8 mouse cellular contexts compared by ENCODE assay signal in the genomic region with DNA sequence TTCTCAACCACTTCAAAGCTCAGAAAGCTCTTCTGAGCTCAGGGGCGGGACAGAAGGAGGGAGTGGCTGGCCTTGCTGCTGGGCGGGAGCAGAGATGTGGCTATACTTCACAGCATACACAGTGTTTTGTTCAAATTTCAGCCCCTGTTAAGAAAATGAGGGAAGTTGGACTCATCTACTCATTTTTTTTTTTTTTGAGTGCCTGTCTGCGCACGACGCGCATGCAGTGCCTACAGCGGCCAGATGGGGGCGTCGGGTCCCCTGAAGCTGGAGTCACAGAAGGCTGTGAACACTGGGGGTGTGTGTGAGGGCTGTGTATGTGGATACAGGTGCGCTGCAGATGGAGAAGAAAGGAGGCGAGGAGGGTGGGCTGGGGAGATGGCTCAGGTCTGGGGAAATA. TPM values are rescaled to one million over a fixed set of nuclear protein-coding genes. Genes with fewer than 3 reads are reported as not detected.
A peak's percentile ranks its signal among the peaks of the same experiment; 100 is the strongest.
DNase-seq lines count a peak whose midpoint lies in the region; ATAC-seq and TF ChIP-seq lines count a peak whose summit lies in the region.

No protein-coding gene starts in this region.

- H3K27me3 ChIP-seq in C2C12 (ENCODE audit: control insufficient read depth, insufficient read depth, insufficient read length), result no peaks in the 10 kb centered on the region
- peaks cover 38% of the 10 kb centered on the region for H3K27me3 ChIP-seq in erythroblast, embryonic 14.5 days (ENCODE audit: control insufficient read depth)
- no peaks in the 10 kb centered on the region for H3K27me3 ChIP-seq in heart, postnatal 0 days (ENCODE audit: control insufficient read depth, insufficient read depth, low read length)
- H3K27me3 ChIP-seq in liver, embryonic 16.5 days (ENCODE audit: control insufficient read depth, insufficient read depth, low read depth, low read length), result peaks cover 28% of the 10 kb centered on the region
- H3K27me3 ChIP-seq in neural tube, embryonic 12.5 days (replicated peaks), result peaks cover 40% of the 10 kb centered on the region
- H3K27me3 ChIP-seq in testis, adult 2 months (ENCODE audit: control insufficient read depth, insufficient read depth, low read length), result no peaks in the 10 kb centered on the region; the same call in 1 of the 2 replicates

- no peak for TF ChIP-seq EP300 in heart, postnatal 0 days (IDR thresholded peaks at IDR 0.05; ENCODE audit: low read depth)

- H3K4me2 ChIP-seq in heart, postnatal 0 days (ENCODE audit: low read depth, low read length), result peak overlapping the region; percentile 22; the same call in 1 of the 2 replicates
- peak overlapping the region; percentile 96 for H3K4me2 ChIP-seq in liver, embryonic 16.5 days (ENCODE audit: low read depth, low read length)
- H3K4me2 ChIP-seq in neural tube, embryonic 12.5 days (replicated peaks), result peak overlapping the region; percentile 36

- H3K79me3 ChIP-seq in C2C12 (ENCODE audit: low read depth), result peaks cover 49% of the 10 kb centered on the region

- peak; percentile 69 for TF ChIP-seq CTCF in C2C12 (IDR thresholded peaks at IDR 0.05; ENCODE audit: control insufficient read depth, insufficient read depth, insufficient read length)
- peak; percentile 88 for TF ChIP-seq CTCF in bone marrow macrophage, adult 2 months (IDR thresholded peaks at IDR 0.05; ENCODE audit: low read depth, low read length)
- peak; percentile 80 for TF ChIP-seq CTCF in heart, postnatal 0 days (IDR thresholded peaks at IDR 0.05; ENCODE audit: low read depth)
- TF ChIP-seq CTCF in testis, adult 2 months (IDR thresholded peaks at IDR 0.05; ENCODE audit: control insufficient read depth, insufficient read depth, insufficient replicate concordance, low read depth, low read length), result peak; percentile 80

- peaks cover 59% of the 10 kb centered on the region for H3K79me2 ChIP-seq in C2C12 (ENCODE audit: control insufficient read depth, insufficient read depth)

- no peak for ATAC-seq in heart, postnatal 0 days (ENCODE audit: insufficient read depth, low read depth)
- ATAC-seq in liver, embryonic 16.5 days (ENCODE audit: low read depth), result no peak
- ATAC-seq in neural tube, embryonic 12.5 days (ENCODE audit: low FRiP score, low read depth), result no peak

- H3K4me3 ChIP-seq in C2C12 (ENCODE audit: insufficient read depth, poor library complexity, severe bottlenecking), result no peak overlapping the region
- H3K4me3 ChIP-seq in bone marrow macrophage, adult 2 months (ENCODE audit: insufficient read depth, low read length), result peak overlapping the region; percentile 4; the same call in 1 of the 2 replicates
- H3K4me3 ChIP-seq in erythroblast, embryonic 14.5 days (replicated peaks), result peak overlapping the region; percentile 91
- no peak overlapping the region for H3K4me3 ChIP-seq in heart, postnatal 0 days (ENCODE audit: low read depth, low read length)
- H3K4me3 ChIP-seq in liver, embryonic 16.5 days (ENCODE audit: low read depth, low read length), result peak overlapping the region; percentile 87
- no peak overlapping the region for H3K4me3 ChIP-seq in neural tube, embryonic 12.5 days
- H3K4me3 ChIP-seq in testis, adult 2 months (ENCODE audit: control insufficient read depth, low read depth, low read length), result no peak overlapping the region

- peaks cover 14% of the 10 kb centered on the region for H3K36me3 ChIP-seq in C2C12 (ENCODE audit: control insufficient read depth, insufficient read depth)
- peaks cover 12% of the 10 kb centered on the region for H3K36me3 ChIP-seq in erythroblast, embryonic 14.5 days (ENCODE audit: control insufficient read depth)
- peaks cover 13% of the 10 kb centered on the region for H3K36me3 ChIP-seq in heart, postnatal 0 days (replicated peaks; ENCODE audit: control insufficient read depth, insufficient read depth, low read length)
- H3K36me3 ChIP-seq in liver, embryonic 16.5 days (ENCODE audit: control insufficient read depth, insufficient read depth), result peaks cover under 1% of the 10 kb centered on the region; the same call in 1 of the 2 replicates
- H3K36me3 ChIP-seq in neural tube, embryonic 12.5 days, result peaks cover 6% of the 10 kb centered on the region; the same call in 1 of the 2 replicates
- H3K36me3 ChIP-seq in testis, adult 2 months (ENCODE audit: control insufficient read depth, insufficient read depth, low read length), result no peaks in the 10 kb centered on the region

- no peak overlapping the region for H3K9ac ChIP-seq in heart, postnatal 0 days (replicated peaks; ENCODE audit: low read depth, low read length)
- peak overlapping the region; percentile 92 for H3K9ac ChIP-seq in liver, embryonic 16.5 days (ENCODE audit: low read depth, low read length)
- no peak overlapping the region for H3K9ac ChIP-seq in neural tube, embryonic 12.5 days

- peaks cover 17% of the 10 kb centered on the region for H3K4me1 ChIP-seq in bone marrow macrophage, adult 2 months (ENCODE audit: control insufficient read depth, insufficient read depth, low read length)
- peaks cover 79% of the 10 kb centered on the region for H3K4me1 ChIP-seq in erythroblast, embryonic 14.5 days (ENCODE audit: control insufficient read depth)
- H3K4me1 ChIP-seq in heart, postnatal 0 days (ENCODE audit: control insufficient read depth, insufficient read depth), result peaks cover 34% of the 10 kb centered on the region
- H3K4me1 ChIP-seq in liver, embryonic 16.5 days (ENCODE audit: control insufficient read depth, low read depth, low read length), result peaks cover 51% of the 10 kb centered on the region
- peaks cover 38% of the 10 kb centered on the region for H3K4me1 ChIP-seq in neural tube, embryonic 12.5 days
- peaks cover 38% of the 10 kb centered on the region for H3K4me1 ChIP-seq in testis, adult 2 months (ENCODE audit: control insufficient read depth, insufficient read depth, low read length)

- no peak for TF ChIP-seq POLR2A in bone marrow macrophage, adult 2 months (IDR thresholded peaks at IDR 0.05; ENCODE audit: borderline replicate concordance, low read depth, low read length)
- no peak for TF ChIP-seq POLR2A in testis, adult 2 months (IDR thresholded peaks at IDR 0.05; ENCODE audit: control insufficient read depth, low read depth, low read length)

- 7% methylated on average over 11 of the region's 11 CpGs for WGBS in heart, postnatal 0 days
- under 1% methylated on average over 11 of the region's 11 CpGs for WGBS in liver, embryonic 16.5 days (ENCODE audit: insufficient replicate concordance)
- WGBS in neural tube, embryonic 12.5 days, result 9% methylated on average over 11 of the region's 11 CpGs

- H3K9me3 ChIP-seq in erythroblast, embryonic 14.5 days (ENCODE audit: control insufficient read depth, low read length), result peaks cover 14% of the 10 kb centered on the region
- no peaks in the 10 kb centered on the region for H3K9me3 ChIP-seq in heart, postnatal 0 days (replicated peaks; ENCODE audit: control insufficient read depth, low read length)
- no peaks in the 10 kb centered on the region; the same call in 1 of the 2 replicates for H3K9me3 ChIP-seq in liver, embryonic 16.5 days (replicated peaks; ENCODE audit: control insufficient read depth, low read length)
- 0 out of 2 replicates have a peak, but pooled peaks cover 3% of the 10 kb centered on the region for H3K9me3 ChIP-seq in neural tube, embryonic 12.5 days

- H3K27ac ChIP-seq in bone marrow macrophage, adult 2 months (ENCODE audit: insufficient read depth, low read depth, low read length), result peak overlapping the region; percentile 86
- H3K27ac ChIP-seq in heart, postnatal 0 days (ENCODE audit: low read depth), result peak overlapping the region; percentile 98
- H3K27ac ChIP-seq in liver, embryonic 16.5 days (ENCODE audit: low read length), result peak overlapping the region; percentile 99
- H3K27ac ChIP-seq in neural tube, embryonic 12.5 days, result no peak overlapping the region
- peak overlapping the region; percentile 46 for H3K27ac ChIP-seq in testis, adult 2 months (ENCODE audit: control insufficient read depth, insufficient read depth, low read depth, low read length)

- DNase-seq in heart, postnatal 0 days (ENCODE audit: low spot score), result peak; percentile 84
- DNase-seq in kidney, postnatal 36 days, result peak; percentile 86 to 94

- H3ac ChIP-seq in C2C12 (ENCODE audit: control insufficient read depth, insufficient read length, low read depth), result peak overlapping the region; percentile 25

RNA-seq across cellular contexts. Expression of gene Cnn2, which starts 1.4 kb away (rescaled TPM):
- polyA plus RNA-seq in C2C12 (2012; fragmentation: generic; extraction: Trizol), result 437 TPM
- 37.5 and 41.5 TPM in 2 replicates for polyA plus RNA-seq in bone marrow macrophage, adult 2 months (2012; ENCODE audit: insufficient read depth, insufficient read length, missing spikeins)
- polyA plus RNA-seq in erythroblast, embryonic 14.5 days (2012), result 0.59 and 0.74 TPM in 2 replicates
- 142 and 158 TPM in 2 replicates for total RNA-seq in heart, postnatal 0 days (2014; rRNA removed; ENCODE audit: low replicate concordance)
- 126 and 149 TPM in 2 replicates for polyA plus RNA-seq in heart, postnatal 0 days (2015; fragmentation: Nextera tagmentation; extraction: Ambion mirVana)
- polyA plus RNA-seq in liver, embryonic 16.5 days (2015; fragmentation: Nextera tagmentation; extraction: Ambion mirVana), result 42.5 and 44.9 TPM in 2 replicates
- polyA plus RNA-seq in neural tube, embryonic 12.5 days (2016; fragmentation: Nextera tagmentation; extraction: Ambion mirVana), result 106 and 107 TPM in 2 replicates
- polyA plus RNA-seq in testis, adult 2 months (2012; rRNA removed), result 4.4 and 6.8 TPM in 2 replicates

RNA-seq across cellular contexts. Expression of gene Tmem259, which starts 2.8 kb away (rescaled TPM):
- 102 TPM for polyA plus RNA-seq in C2C12 (2012; fragmentation: generic; extraction: Trizol)
- 86.5 and 101 TPM in 2 replicates for polyA plus RNA-seq in bone marrow macrophage, adult 2 months (2012; ENCODE audit: insufficient read depth, insufficient read length, missing spikeins)
- 47.6 and 49.5 TPM in 2 replicates for polyA plus RNA-seq in erythroblast, embryonic 14.5 days (2012)
- 162 and 182 TPM in 2 replicates for total RNA-seq in heart, postnatal 0 days (2014; rRNA removed; ENCODE audit: low replicate concordance)
- polyA plus RNA-seq in heart, postnatal 0 days (2015; fragmentation: Nextera tagmentation; extraction: Ambion mirVana), result 18.0 and 18.1 TPM in 2 replicates
- 3.0 and 4.8 TPM in 2 replicates for polyA plus RNA-seq in liver, embryonic 16.5 days (2015; fragmentation: Nextera tagmentation; extraction: Ambion mirVana)
- 26.3 and 27.7 TPM in 2 replicates for polyA plus RNA-seq in neural tube, embryonic 12.5 days (2016; fragmentation: Nextera tagmentation; extraction: Ambion mirVana)
- 202 and 209 TPM in 2 replicates for polyA plus RNA-seq in testis, adult 2 months (2012; rRNA removed)

RNA-seq across cellular contexts. Expression of gene Abca7, which starts 9.3 kb away (rescaled TPM):
- polyA plus RNA-seq in C2C12 (2012; fragmentation: generic; extraction: Trizol), result 10.7 TPM
- 24.6 and 27.5 TPM in 2 replicates for polyA plus RNA-seq in bone marrow macrophage, adult 2 months (2012; ENCODE audit: insufficient read depth, insufficient read length, missing spikeins)
- polyA plus RNA-seq in erythroblast, embryonic 14.5 days (2012), result 7.6 and 7.9 TPM in 2 replicates
- 10.4 and 11.4 TPM in 2 replicates for total RNA-seq in heart, postnatal 0 days (2014; rRNA removed; ENCODE audit: low replicate concordance)
- polyA plus RNA-seq in heart, postnatal 0 days (2015; fragmentation: Nextera tagmentation; extraction: Ambion mirVana), result 1.9 TPM in 2 replicates
- polyA plus RNA-seq in liver, embryonic 16.5 days (2015; fragmentation: Nextera tagmentation; extraction: Ambion mirVana), result 8.6 and 9.0 TPM in 2 replicates
- 9.9 and 10.7 TPM in 2 replicates for polyA plus RNA-seq in neural tube, embryonic 12.5 days (2016; fragmentation: Nextera tagmentation; extraction: Ambion mirVana)
- 2.2 and 2.3 TPM in 2 replicates for polyA plus RNA-seq in testis, adult 2 months (2012; rRNA removed)

RNA-seq across cellular contexts. Expression of gene Grin3b, which starts 16.4 kb away (rescaled TPM):
- 0.30 TPM for polyA plus RNA-seq in C2C12 (2012; fragmentation: generic; extraction: Trizol)
- 0.65 and 0.91 TPM in 2 replicates for polyA plus RNA-seq in bone marrow macrophage, adult 2 months (2012; ENCODE audit: insufficient read depth, insufficient read length, missing spikeins)
- 0.01 TPM in 1 of 2 replicates, not detected in the other for polyA plus RNA-seq in erythroblast, embryonic 14.5 days (2012)
- total RNA-seq in heart, postnatal 0 days (2014; rRNA removed; ENCODE audit: low replicate concordance), result not detected in 2 replicates
- polyA plus RNA-seq in heart, postnatal 0 days (2015; fragmentation: Nextera tagmentation; extraction: Ambion mirVana), result 0.29 and 0.34 TPM in 2 replicates
- 0.08 TPM in 1 of 2 replicates, not detected in the other for polyA plus RNA-seq in liver, embryonic 16.5 days (2015; fragmentation: Nextera tagmentation; extraction: Ambion mirVana)
- 0.24 and 0.40 TPM in 2 replicates for polyA plus RNA-seq in neural tube, embryonic 12.5 days (2016; fragmentation: Nextera tagmentation; extraction: Ambion mirVana)
- polyA plus RNA-seq in testis, adult 2 months (2012; rRNA removed), result 17.4 and 18.9 TPM in 2 replicates

RNA-seq across cellular contexts. Expression of gene Wdr18, which starts 27.0 kb away (rescaled TPM):
- 48.6 TPM for polyA plus RNA-seq in C2C12 (2012; fragmentation: generic; extraction: Trizol)
- 32.2 and 35.8 TPM in 2 replicates for polyA plus RNA-seq in bone marrow macrophage, adult 2 months (2012; ENCODE audit: insufficient read depth, insufficient read length, missing spikeins)
- polyA plus RNA-seq in erythroblast, embryonic 14.5 days (2012), result 4.4 and 4.9 TPM in 2 replicates
- 29.3 and 51.5 TPM in 2 replicates for total RNA-seq in heart, postnatal 0 days (2014; rRNA removed; ENCODE audit: low replicate concordance)
- 54.3 and 58.4 TPM in 2 replicates for polyA plus RNA-seq in heart, postnatal 0 days (2015; fragmentation: Nextera tagmentation; extraction: Ambion mirVana)
- polyA plus RNA-seq in liver, embryonic 16.5 days (2015; fragmentation: Nextera tagmentation; extraction: Ambion mirVana), result 42.2 and 44.7 TPM in 2 replicates
- polyA plus RNA-seq in neural tube, embryonic 12.5 days (2016; fragmentation: Nextera tagmentation; extraction: Ambion mirVana), result 84.5 and 98.3 TPM in 2 replicates
- polyA plus RNA-seq in testis, adult 2 months (2012; rRNA removed), result 33.9 and 36.5 TPM in 2 replicates

Comparison
In these comparisons a context has a peak if more than half of its experiments do, and no peak if none do; other contexts are left out.
1. H3K4me3 ChIP-seq: peak in bone marrow macrophage, adult 2 months (single experiment), erythroblast, embryonic 14.5 days (single experiment) and liver, embryonic 16.5 days (single experiment); none in C2C12 (single experiment), heart, postnatal 0 days (single experiment), neural tube, embryonic 12.5 days (single experiment) and testis, adult 2 months (single experiment).
2. H3K4me2 ChIP-seq: peak in every context shown above with its lines; median percentile 96 in liver, embryonic 16.5 days; 36 in neural tube, embryonic 12.5 days; 22 in heart, postnatal 0 days.
3. Peak in every context shown above with its lines, with median percentiles within 50 percentile points of each other: CTCF ChIP-seq.